Mouse (Mus musculus): ENCODE results near the gene Prpf31.

GRCm38 (mm10) chr7:3594686-3595085, 35.1 kb upstream of the Prpf31 start:
- TF ChIP-seq POLR2A (IDR thresholded peaks at IDR 0.05; ENCODE audit: extremely low read depth, insufficient read depth, low read length) (no peak), CTCF (IDR thresholded peaks at IDR 0.05; ENCODE audit: low read depth, low read length) (no peak)

Measured in liver, adult 2 months (tissue).